Mouse (Mus musculus) spleen, embryonic (tissue): ENCODE data around the gene Kcnk18.

ENCODE experiments used
- CTCF ChIA-PET: fragments of 350-600 bp; sonication (Branson Sonifier 250); formaldehyde crosslinking; loops from one replicate; lab custom pipeline; 2022; lab: Charles Lee

Gene Kcnk18

DNA sequence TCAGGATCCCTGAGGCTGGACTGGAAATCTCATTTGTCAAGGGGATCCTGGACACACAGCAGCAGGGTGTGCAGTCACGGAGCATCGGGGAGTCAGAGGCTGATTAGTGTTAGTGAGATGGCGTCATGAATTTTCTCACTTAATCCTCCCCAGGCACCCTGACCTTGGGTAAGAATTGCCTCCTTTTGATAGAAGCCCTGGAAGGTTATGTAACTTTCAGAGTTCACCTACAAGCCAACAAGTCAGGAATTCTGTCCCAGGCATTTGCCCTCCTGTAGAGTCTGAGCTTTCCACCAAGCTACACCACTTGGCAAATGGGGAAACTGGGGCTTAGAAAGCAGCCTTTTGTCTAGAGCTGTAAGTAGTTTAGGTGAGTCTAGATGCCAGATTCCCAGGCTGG, 2.1 kb downstream of the Kcnk18 start:
- CTCF ChIA-PET, result no interaction called here

DNA sequence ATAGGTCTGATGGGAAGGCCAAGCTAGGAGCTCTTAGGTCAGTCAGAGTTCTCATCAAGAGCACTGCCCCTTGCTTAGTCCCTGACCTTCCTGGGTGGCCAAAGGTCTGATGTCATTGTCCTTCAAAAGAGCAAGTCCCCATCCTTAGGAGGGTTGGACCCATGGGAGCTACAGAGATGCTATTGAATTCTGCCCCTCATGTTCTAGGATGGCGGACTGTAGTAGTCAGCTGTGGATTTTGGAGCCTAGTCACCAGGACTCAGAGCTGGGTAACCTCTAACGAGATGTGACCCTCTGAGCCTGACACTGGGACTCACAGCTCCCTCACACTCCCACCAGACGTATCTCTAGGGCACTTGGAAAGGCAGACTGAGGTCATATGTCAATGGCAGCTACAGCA, 9.4 kb downstream of the Kcnk18 start:
- CTCF ChIA-PET, result no interaction called here

DNA sequence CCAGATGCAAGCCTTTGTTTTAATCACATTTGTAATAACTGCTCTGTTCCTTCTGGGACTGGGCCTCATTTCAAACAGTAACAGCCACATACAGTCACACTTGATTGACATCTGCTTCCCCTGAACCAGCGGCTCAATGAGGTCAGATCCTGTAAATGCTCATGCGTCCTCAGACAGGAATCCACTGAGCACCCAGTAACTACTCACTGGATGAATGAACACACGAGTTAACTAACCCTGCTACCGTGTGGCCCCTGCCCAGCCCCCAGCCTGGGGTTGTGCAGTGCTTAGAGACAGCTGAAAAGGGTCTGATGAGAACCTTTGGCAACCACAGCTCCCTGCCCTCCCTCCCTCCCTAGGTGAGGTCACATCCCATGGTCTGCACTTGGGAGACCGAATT, 13.8 kb downstream of the Kcnk18 start:
- CTCF ChIA-PET, result no interaction called here

DNA sequence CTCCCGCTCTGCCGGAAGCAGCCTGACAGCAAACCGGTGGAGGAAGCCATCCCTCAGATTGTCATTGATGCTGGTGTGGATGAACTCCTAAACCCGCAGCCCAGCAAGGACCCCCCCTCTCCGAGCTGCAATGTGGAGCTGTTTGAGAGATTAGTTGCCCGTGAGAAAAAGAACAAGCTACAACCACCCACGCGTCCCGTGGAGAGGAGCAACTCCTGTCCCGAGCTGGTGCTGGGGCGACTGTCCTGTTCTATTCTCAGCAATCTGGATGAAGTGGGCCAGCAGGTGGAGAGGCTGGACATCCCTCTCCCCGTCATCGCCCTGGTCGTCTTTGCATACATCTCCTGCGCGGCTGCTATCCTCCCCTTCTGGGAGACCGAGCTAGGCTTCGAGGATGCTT, 16.0 kb downstream of the Kcnk18 start:
- CTCF ChIA-PET, result no interaction called here

DNA sequence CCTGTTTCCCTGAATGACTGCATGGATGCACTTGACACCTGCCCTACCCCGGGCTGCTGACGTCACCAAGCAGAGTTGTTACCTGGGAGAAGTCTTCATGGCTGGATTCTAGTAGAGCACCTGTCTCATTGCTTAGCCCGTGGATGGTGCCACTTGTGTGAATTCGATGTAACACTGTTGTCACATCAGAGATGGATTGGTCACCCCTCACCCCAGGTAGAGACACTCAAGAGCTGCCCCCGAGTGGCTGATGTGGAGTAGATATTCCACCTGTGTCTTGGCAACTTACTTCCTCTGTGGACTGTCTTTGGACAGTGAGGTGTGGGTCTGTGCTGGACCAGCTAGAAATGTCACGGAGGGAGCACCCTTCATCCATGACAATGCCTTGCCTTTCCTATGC, 17.0 kb downstream of the Kcnk18 start:
- CTCF ChIA-PET, result no interaction called here

DNA sequence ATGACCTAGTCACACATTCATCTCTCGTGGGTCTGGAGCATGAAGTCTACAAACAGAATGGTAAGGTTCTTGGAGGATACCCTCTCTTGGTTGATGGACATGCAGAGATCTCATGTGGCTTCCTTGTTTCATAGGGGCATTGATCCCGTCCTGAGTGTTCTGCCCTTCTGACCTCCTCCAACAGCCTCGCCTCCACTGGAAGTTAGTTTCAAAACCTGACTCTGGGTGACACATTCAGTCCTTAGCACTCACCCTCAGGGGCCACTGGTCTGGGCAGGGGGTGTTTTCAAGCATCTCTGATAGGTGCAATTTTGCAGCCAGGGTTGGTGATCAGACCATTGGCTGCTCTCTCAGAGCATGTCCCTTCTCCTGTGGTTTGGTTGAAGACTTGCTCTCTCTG, 19.6 kb downstream of the Kcnk18 start:
- CTCF ChIA-PET, result no interaction called here

DNA sequence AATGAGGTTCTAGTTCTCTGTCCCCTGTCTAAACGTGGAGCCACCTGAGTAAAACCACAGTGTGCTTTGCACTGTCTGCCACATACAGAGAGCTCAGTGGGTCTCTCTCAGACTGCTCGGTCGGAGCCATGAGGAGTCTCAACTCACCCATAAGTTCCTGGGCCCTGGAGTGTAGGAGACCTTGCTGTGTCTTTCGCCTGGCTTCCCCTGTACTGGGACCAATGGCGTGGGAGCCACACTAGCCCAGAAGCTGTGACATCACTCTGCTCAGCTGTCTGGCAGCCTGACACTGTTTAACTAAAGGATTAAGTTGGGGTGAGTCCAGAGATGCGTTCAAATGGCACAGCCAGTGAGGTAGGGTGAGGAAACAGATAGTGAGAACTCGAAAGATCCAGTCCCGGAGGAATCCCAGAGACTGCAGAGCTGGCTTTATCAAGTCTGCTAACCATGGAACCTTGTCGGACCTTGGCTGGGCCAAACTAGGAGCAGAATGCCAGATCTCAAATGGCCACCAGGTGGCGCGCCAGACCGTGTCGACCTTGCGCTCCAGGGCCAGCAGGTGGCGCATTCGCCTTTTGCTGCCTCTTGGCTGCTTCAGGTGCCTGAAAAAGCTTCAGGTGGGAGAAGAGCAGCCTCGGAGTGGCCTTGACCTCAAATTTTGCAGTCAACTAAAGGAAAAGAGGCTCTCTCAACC, 20.3 kb downstream of the Kcnk18 start:
- CTCF ChIA-PET, result no interaction called here

DNA sequence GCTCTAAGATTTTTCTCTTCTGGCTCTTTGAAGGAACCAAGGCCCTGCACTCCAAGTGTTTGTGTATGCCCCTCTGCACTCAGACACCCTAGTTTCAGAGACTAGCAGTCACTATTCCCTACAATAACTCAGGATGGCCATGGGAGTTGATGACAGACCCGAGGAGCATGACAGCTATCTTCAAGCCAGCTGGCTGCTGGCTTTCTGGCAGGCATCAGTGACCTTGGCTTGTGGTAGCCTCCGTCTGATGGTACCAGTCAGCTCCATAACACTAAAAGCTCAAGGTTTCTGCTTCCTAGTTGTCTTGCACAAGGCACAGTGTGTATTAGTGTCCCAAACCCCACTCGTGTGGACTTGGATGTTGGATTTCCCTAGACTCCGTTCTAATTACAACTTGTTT, 23.0 kb downstream of the Kcnk18 start:
- CTCF ChIA-PET, result interaction anchor here (0.6 kb wide), 1 partner anchor 1214 kb away, joined by 5 read pairs; no protein-coding TSS in a partner anchor

DNA sequence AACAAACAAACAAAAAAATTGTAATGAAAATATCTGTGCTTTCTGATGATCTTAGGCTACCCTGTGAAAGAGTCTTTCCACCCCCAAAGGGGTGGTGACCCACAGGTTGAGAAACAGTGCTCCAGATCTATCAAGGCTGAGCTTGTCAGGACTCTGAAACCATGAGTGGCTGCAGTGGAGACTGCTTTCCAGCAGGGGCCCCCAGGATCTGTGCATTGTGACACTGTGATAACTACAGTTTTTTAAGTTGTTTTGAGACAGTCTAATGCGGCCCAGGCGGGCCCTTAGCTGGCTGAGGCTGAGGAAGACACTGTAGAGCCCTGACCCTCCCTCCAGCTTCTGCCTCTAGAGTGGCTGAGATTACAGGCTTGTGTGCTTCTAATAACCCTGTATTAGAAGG, 24.0 kb downstream of the Kcnk18 start:
- CTCF ChIA-PET, result no interaction called here

DNA sequence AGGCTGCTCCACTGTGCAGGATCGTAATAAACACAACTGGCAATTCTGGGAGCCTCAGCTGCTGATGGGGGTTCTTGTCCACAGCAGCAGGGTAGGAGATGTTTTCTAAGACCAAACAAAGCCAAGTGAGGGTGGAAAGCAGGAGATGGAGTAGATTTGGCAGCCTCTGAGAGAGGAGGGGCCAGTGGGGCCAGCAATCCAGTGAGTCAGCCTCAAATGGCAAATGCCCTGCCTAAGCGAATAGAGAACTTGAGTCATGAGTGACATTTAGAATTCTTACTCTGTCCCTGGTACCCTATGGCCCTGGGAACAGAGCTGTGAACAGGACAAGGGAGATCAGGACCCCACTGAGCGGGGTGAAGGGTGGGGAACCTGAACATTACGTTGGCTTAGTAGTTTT, 29.1 kb downstream of the Kcnk18 start:
- CTCF ChIA-PET, result no interaction called here

DNA sequence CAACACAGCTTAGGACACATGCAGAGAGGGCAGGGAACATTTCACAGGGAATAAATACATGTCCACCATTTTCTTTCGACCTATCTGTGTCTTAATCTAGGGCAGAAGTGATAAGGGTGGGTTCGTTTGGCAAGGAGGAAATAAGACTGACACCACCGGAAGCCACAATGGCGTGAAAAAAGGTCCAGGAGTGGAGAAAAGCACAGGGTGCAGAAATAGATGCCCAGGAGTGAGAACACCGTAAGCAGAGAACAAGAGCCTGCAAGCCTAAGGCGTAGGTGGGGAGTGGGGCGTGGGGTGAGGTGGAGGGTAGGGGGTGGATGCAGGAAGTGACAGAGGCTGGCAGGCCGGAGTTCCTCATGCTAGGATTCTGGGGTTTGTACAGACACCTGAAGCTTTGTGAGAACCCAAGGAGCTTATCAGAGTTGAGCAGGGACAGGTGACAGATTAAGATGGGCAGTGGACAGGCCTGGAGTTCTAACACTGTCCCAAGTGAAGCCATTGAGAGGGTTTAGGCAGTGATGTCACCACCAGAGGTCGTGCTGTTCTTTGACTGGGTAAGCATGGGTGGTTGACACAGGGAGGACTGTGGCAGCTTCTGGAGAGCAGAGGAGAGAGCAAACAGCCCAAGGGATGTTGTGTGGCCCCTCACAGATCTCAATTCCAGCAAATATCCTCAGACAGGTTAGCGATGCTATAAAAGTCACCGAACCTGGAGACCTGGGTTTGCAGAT, 29.7 kb downstream of the Kcnk18 start:
- CTCF ChIA-PET, result no interaction called here

DNA sequence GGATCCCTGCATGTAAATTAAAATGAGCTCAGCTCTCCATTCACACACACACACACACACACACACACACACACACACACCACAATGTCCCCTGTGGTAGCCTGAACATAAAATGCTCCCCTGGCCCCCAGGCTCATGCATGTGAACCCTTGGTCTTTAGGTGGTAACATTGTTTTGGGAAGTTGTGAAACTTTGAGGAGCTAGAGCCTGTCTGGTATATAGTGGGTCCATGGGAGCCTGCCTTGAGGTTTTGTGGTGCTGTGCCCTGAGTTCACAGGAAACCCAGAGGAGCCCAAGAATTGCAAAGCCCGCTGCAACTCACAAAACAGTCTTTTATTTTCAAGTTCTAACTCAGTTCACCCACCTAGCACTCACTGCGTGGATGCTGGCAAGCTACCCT, 33.6 kb downstream of the Kcnk18 start:
- CTCF ChIA-PET, result no interaction called here

DNA sequence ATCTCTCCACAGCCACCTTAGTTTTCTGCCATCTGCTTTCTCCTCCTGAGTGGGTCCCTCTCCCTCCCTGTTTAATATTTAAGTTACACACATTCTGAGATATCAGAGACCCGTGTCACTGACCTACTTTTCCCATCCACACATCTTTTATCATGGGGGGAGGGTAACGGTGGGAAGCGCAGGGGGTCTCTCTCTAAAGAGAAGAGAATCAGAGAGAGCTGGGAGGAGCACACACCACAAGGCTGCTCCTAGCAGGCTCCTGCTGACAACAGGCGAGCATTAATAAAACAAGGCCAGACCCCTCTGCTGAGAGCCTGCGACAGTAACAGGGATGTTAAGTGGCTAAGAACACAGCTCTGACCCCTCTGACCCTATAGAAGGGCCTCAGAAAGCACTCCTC, 40.6 kb downstream of the Kcnk18 start:
- CTCF ChIA-PET, result interaction anchor here (0.6 kb wide), 1 partner anchor 51 kb away, joined by 7 read pairs; no protein-coding TSS in a partner anchor

DNA sequence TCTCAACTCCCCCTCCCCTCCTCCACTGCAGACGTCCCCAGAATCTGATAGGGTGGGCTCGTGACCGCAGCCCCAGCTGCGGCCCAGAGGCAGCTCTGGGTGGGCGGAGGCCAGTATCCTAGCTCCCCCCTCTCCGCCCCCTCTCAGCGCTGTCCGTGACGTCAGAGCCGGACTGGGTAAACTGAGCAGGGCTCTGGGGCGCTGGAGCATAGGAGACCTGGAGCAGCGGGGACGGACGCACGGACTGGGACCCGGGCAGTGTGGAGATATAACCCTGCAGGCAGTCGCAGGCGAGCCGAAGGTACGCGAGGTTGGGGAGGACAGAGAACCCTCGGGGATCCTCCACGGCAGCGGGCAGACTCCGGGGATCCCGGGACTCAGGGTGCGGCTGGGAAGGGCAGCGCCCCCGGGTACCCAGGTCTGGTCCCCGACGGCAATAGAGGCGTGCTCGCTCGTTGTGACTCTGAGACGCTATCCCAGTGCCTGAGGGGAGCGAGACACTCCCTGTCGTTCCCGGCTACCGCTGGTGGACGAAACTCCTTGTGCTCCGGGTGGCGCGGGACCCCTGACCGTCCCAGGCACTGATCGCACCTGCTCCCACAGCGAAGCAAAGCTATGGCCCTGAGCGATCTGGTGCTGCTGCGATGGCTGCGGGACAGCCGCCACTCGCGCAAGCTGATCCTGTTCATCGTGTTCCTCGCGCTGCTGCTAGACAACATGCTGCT, 41.9 kb downstream of the Kcnk18 start, which contains the start of gene Slc18a2:
Gene Slc18a2, plus strand, starts transcription at position 179 of the 725 bp plus-strand sequence.
- CTCF ChIA-PET, result interaction anchor here (0.7 kb wide), 1 partner anchor 34 kb away, joined by 3 read pairs; no protein-coding TSS in a partner anchor

DNA sequence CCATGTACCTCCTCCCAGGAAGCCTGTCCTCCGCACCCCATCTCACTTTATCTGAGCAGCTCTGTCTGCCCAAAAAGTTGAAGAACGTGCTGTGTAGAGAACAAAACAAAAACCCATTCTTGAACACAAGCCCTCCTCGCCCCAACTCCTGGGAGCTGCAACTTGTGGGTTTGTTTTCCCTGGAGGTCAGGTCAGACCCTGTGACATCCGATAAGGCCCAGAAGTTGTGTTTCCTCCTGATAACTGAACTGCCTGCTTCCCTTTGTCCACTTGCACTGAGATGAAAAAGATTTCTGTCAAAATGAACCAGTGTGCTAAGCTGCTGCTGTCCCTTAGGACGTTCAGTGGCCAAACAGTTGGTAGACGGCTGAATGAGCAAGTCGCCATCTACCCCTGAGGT, 42.6 kb downstream of the Kcnk18 start:
- CTCF ChIA-PET, result no interaction called here

DNA sequence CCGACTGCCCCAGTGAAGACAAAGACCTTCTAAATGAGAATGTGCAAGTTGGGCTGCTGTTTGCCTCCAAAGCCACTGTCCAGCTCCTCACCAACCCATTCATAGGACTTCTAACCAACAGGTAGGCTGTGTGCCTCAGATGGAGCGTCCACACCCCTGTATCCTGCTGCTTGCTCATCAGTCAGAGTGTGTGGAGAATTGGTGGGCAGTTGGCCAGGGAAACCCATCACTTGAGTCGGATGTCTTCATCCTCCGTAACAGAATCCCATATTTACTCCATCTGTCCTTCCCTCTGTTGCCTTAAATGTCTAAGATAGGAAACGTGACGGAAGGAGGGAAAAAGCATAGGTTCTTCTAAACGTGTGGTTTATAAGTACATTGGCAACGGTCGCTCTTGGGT, 44.2 kb downstream of the Kcnk18 start:
- CTCF ChIA-PET, result no interaction called here

DNA sequence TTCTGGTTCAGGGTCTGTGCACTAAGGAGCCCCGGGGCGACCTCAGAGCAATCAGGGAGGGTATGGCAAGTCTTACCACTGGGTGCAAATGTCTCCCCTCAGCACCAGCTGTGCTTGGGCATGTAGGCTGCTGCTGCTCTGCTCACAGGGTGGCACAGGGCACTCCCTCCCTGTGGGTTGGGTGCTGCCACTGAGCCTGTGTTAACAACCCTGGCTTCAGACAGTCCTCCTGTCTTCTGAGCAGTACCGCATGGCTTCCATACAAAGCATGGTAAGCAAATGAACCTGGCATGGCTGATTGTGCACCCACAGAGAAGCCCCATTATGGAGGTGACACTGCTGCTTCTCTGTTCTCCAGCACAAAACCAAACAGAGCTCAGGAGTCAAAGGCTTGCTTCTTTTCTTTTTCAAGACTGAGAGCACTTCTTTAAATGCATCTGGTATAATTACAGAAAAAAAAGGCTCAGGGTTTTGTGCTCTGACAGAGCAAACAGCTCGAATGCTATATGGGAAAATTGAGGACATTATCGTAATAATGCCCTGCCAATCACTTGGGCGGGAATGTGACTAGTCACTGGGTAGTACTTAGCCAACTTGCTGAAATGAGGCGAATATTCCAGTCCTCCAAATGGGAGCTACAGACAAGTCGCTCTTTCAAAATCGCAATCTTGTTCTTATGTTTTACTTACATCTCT, 46.0 kb downstream of the Kcnk18 start:
- CTCF ChIA-PET, result no interaction called here

DNA sequence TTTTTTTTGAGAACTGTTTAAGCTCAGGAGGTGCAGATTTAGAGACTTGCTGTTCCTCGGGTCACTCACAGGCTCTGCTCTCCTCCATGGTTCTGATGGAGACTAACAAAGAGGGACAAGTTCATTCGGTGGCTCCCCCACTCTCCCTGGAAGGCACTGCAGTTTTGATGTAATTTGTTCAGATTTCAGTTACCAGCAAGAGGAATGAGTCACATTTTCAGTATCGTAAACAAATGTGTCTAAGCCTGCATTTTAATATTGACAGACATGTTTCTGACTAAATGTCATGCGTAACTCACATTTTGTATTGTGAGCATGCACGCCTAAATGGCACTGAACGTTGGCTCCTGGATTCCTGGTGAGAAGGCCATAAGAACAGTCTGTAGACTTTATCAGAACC, 46.9 kb downstream of the Kcnk18 start:
- CTCF ChIA-PET, result no interaction called here

DNA sequence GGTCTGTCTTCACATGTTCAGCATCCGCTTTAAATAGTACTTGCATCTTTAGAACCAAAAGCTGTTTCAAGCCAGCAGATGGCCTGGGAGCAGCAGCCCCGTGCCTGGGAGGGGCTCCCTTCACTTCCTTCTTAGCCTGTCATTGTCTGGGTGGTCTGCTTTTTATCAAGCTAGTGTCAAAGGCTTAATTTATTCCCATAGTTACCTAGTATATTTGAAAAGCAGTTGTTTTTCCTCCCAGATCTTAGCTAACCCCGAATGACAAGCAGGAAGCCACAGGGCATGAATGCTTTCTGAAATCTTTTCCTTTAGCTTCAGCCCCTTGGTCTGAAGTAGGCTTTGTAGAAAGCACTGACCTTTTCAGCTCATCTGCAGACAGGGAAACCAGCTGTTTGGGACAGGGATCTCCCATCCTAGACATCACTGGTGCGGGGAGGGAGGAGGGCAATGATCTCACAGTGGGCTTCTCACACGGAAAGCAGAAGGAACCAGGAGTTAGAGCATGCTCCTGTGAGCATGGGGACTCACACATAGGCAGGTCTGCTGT, 48.5 kb downstream of the Kcnk18 start:
- CTCF ChIA-PET, result no interaction called here

DNA sequence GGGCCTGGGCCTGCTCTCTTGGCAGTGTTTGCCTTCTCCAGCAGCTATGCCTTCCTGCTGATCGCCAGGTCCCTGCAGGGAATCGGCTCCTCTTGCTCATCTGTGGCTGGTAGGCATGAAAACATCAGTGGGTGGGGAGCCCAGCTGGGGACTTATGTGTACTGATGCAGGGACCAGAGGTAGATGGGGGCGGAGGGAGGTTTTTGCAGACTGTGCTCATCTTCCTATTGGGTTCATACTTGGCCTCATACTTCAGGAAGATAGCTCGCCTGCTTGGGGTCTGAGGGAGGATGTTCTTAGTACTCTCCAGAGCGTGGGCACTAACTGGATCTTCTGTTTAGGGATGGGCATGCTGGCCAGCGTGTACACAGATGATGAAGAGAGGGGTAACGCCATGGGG, 54.2 kb downstream of the Kcnk18 start:
- CTCF ChIA-PET, result no interaction called here

DNA sequence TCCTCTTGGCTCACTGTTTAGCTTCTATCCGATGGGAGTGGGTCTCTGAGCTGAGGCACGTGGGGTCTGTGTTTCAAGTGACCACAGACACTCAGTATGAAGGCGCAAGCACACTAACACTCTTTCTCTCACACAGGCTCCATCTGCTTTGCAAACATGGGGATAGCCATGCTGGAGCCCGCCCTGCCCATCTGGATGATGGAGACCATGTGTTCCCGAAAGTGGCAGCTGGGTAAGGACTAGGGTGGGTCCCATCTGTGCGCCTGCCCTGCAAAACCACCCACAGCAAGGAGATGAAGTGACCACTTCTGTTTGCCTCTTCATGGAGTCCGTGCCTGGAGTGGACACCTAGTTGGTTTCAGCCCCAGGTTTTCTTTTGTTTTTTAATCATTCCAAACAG, 57.3 kb downstream of the Kcnk18 start:
- CTCF ChIA-PET, result no interaction called here

DNA sequence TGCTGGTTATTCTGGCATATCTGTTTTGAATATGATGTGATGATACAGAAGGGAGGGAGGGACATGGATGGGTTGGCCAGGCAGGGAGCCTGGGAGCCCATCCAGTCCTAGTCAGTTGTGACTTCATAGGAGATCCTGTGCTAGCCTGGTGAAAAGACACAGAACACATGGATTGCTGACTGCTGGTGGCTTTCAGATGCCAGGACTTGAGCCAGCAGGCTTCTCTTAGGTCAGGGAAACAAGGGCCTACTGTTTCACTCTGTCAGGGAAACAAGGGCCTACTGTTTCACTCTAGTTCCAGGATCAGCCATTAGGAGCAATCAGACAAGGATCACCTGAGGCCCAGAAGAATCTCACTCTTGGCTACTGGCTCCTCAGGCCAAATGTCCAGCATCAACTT, 61.8 kb downstream of the Kcnk18 start:
- CTCF ChIA-PET, result no interaction called here
